Mouse (Mus musculus) neural tube, embryonic 11.5 days (tissue): ENCODE measurements around the gene Fam19a4. TPM values are rescaled to one million over a fixed set of nuclear protein-coding genes. Genes with fewer than 3 reads are reported as not detected.

Experiments
- ATAC-seq: fragments of 200-750 bp; cut with Nextera tagmentation; 2 replicates; pipeline ENCODE4 v1.8.0; 2017; ENCODE audit warnings: moderate number of reproducible peaks, mild to moderate bottlenecking, moderate TSS enrichment, moderate library complexity; ENCODE audit not compliant: insufficient read depth, low FRiP score, low TSS enrichment
- DNase-seq: peaks from one replicate; pipeline ENCODE4 v3.0.0-alpha.2; 2015; ENCODE audit warnings: low spot score
- H3K27ac ChIP-seq: fragments of 300-500 bp; sonication (generic); 2 replicates; pipeline ENCODE4 v1.5.1; 2014; ENCODE audit warnings: low read depth, mild to moderate bottlenecking, low read length
- H3K27me3 ChIP-seq: fragments of 300-500 bp; sonication (generic); 2 replicates; pipeline ENCODE4 v1.6.1; 2014; ENCODE audit warnings: mild to moderate bottlenecking, low read length, mixed read lengths; ENCODE audit not compliant: control insufficient read depth, insufficient read depth
- H3K36me3 ChIP-seq: fragments of 300-500 bp; sonication (generic); 2 replicates; pipeline ENCODE4 v1.6.1; 2014; ENCODE audit warnings: mild to moderate bottlenecking, low read length, moderate library complexity, mixed read lengths; ENCODE audit not compliant: control insufficient read depth, insufficient read depth
- H3K4me1 ChIP-seq: fragments of 300-500 bp; sonication (generic); 2 replicates; pipeline ENCODE4 v1.6.1; 2014; ENCODE audit warnings: low read length, mixed read lengths; ENCODE audit not compliant: control insufficient read depth, insufficient read depth
- H3K4me2 ChIP-seq: fragments of 300-500 bp; sonication (generic); 2 replicates; pipeline ENCODE4 v1.6.1; 2014; ENCODE audit warnings: low read depth, mild to moderate bottlenecking, moderate library complexity
- H3K4me3 ChIP-seq: fragments of 300-500 bp; sonication (generic); 2 replicates; pipeline ENCODE4 v1.5.1; 2014; ENCODE audit warnings: low read depth, low read length
- H3K9ac ChIP-seq: fragments of 300-500 bp; sonication (generic); 2 replicates; pipeline ENCODE4 v1.6.1; 2014; ENCODE audit warnings: mild to moderate bottlenecking, low read length
- H3K9me3 ChIP-seq: fragments of 300-500 bp; sonication (generic); 2 replicates; pipeline ENCODE4 v1.6.1; 2016; ENCODE audit warnings: low read length; ENCODE audit not compliant: control insufficient read depth
- WGBS: fragments of 180-500 bp; shearing (Covaris S2); extraction: QIAGEN DNeasy Blood & Tissue Kit; methylation state at CpG from one replicate; pipeline ENCODE4 v1.1.7; 2014; 5-methylcytosine and 5-hydroxymethylcytosine counted together
- polyA plus RNA-seq: library from polyadenylated mRNA; unstranded; fragments of >200 nt; fragmentation: Nextera tagmentation; extraction: Ambion mirVana; gene quantifications from 2 replicates; pipeline ENCODE4 v1.2.1, GENCODE M21; 2014

Fam19a4 gene
- polyA plus RNA-seq, 1 experiment from 2014 or later, result 3.8 TPM

DNA sequence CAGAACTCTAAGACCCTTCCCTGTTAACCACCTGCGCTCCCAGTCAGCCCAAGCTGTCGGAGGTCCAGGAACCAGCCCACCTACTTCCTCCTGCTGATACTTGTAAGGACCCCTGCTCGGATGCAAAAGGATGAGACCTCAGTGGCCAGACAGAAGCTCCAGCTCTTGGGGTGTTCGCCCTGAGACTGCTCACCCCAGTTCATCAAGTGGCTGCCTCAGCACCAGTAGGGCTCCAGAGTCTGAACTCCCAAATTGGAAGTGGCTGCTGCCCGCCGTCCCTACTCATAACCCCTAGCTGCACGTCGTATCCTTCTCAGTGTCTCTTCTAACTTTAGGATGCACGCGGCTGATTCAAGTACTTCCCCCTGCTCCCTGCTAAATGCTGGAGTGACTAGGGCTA lies 614 bp downstream of the Fam19a4 start:
- WGBS, result 5% methylated on average over 10 of the region's 10 CpGs
- Histone ChIP-seq H3K9me3 (no peaks in the 10 kb centered on the region), H3K4me3 (peak overlapping the region; percentile 37), H3K27ac (no peak overlapping the region), H3K4me2 (peak overlapping the region; percentile 75), H3K27me3 (peaks cover 9% of the 10 kb centered on the region; the same call in 1 of the 2 replicates), H3K9ac (peak overlapping the region; percentile 49), H3K4me1 (peaks cover 3% of the 10 kb centered on the region; the same call in 1 of the 2 replicates), H3K36me3 (no peaks in the 10 kb centered on the region)
- DNase-seq, result no peak
- peak; percentile 24; the same call in 1 of the 2 replicates for ATAC-seq

DNA sequence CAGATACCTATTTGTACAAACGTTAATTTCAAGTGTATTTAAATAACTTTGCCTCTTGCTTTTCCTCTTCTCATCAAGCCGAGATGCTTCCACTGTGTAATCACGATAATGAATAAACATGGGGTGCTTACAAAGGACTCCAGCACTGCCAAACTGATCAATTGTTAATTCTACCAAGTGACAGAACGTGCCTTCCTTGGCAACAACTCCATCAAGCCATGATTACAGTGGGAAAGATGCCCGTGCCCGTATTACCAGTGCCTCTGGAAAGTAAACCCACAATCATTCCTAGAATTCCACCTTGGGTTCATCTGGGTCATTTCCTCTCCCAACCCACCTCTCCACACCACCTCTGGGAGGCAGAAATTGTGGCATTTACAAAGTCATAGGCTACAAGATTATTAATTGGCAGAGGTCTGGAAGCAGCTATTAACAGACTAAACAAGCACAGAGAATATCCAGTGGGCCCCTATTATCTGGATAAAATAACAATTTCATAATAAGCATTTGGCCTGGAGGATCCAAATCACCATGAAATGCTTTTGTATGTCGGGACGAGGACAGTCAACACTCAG lies 7.9 kb downstream of the Fam19a4 start:
- WGBS, result 73% methylated on average over 8 of the region's 8 CpGs
- Histone ChIP-seq H3K9me3 (no peaks in the 10 kb centered on the region), H3K9ac (no peak overlapping the region), H3K4me1 (no peaks in the 10 kb centered on the region), H3K4me3 (no peak overlapping the region), H3K36me3 (no peaks in the 10 kb centered on the region), H3K27ac (no peak overlapping the region), H3K4me2 (no peak overlapping the region), H3K27me3 (no peaks in the 10 kb centered on the region)
- no peak for DNase-seq
- no peak for ATAC-seq

DNA sequence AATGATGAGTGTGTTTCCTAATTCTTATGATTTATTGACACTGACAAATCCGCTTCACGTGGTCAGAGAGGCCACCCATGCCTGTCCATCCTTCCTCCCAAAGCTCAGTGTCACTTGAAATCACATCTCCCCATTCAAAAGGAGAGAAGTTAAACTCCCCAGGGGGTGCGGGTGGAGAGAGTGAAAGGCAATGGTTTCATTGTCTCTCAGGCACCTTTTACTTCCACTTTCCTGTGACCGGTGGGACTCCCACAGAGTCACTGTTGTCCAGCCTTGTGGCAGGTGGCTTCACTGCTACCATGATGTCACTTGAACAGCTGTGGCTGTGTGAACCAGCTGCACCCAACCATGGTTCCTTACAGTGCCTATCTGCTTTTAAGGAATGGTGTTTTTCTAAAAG lies 11.8 kb downstream of the Fam19a4 start:
- Histone ChIP-seq H3K36me3 (no peaks in the 10 kb centered on the region), H3K27me3 (no peaks in the 10 kb centered on the region), H3K4me3 (no peak overlapping the region), H3K27ac (no peak overlapping the region), H3K9ac (no peak overlapping the region), H3K4me2 (no peak overlapping the region), H3K4me1 (0 out of 2 replicates have a peak, but pooled peaks cover 2% of the 10 kb centered on the region), H3K9me3 (no peaks in the 10 kb centered on the region)
- ATAC-seq (no peak), DNase-seq (no peak)
- WGBS, result 18% methylated on average over 4 of the region's 4 CpGs

DNA sequence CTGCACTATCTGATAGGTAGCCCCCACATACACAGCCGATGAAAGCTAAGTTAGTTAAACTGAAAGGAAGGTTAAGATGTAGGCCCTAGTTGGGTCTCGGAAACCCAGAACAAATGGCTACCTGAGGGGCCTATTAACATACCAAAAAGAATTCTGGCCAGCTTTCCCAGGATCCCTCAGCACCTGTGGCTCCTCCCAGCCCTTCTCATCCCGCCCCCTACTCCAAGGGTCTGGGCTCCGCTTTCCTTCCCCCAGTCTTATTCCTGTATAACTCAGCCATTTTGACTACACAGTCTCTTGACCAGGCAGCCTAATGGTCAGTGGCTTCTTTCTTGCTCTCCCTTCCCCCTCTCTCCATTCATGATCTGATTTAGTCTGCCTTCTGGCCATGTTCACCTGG lies 13.7 kb downstream of the Fam19a4 start:
- Histone ChIP-seq H3K27me3 (no peaks in the 10 kb centered on the region), H3K9me3 (no peaks in the 10 kb centered on the region), H3K4me2 (no peak overlapping the region), H3K36me3 (no peaks in the 10 kb centered on the region), H3K9ac (no peak overlapping the region), H3K4me3 (no peak overlapping the region), H3K4me1 (0 out of 2 replicates have a peak, but pooled peaks cover 2% of the 10 kb centered on the region), H3K27ac (no peak overlapping the region)
- 72% methylated on average over 4 of the region's 4 CpGs for WGBS
- DNase-seq (no peak), ATAC-seq (no peak)

DNA sequence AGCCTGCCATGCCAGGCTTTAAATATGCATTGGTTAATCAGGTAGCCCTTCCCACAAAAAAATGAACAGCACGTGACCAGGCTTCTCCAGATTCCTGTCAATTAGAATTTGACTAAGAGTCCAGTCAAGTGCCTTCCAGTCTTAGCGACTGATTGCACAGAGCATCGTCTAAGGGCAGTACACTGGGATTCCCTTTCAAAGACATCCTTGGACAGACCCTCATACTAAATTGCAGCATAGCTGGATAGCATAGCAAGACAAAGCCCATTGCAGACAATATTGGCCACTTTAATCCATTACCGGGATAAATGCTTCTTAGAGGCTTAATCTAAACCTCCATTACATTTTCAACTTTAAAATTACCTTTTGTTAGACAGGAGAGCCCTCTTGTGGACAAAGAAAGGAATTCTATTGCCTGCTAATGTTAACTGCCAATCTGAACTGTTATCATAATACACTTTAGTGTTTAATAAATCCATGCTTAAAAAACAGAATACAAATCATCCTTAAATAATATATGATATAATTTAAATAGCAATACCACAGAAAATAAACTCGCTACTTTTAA lies 33.0 kb downstream of the Fam19a4 start:
- Histone ChIP-seq H3K4me1 (no peaks in the 10 kb centered on the region), H3K27me3 (no peaks in the 10 kb centered on the region), H3K9me3 (no peaks in the 10 kb centered on the region), H3K4me2 (no peak overlapping the region), H3K9ac (no peak overlapping the region), H3K27ac (no peak overlapping the region), H3K36me3 (no peaks in the 10 kb centered on the region), H3K4me3 (no peak overlapping the region)
- no peak for ATAC-seq
- DNase-seq, result no peak
- 61% methylated on average over 5 of the region's 5 CpGs for WGBS

DNA sequence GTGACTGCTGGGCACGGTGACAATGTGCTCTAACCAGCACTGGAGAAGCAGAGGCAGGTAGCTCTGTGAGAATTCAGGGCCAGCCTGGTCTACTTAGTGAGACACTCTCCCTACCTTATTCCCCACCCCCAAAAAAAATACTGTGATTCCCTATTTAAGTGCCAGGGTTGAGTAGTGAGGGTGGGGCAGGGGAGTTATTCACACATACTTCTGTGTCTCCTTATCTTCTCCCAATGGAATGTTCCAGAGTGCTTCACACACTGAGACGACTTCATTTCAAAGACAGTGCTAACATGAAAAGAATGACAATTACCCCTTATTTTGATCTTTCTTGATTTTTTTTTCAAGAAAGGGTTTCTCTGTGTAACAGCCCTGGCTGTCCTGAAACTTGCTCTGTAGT lies 40.9 kb downstream of the Fam19a4 start:
- 69% methylated on average over 2 of the region's 2 CpGs for WGBS
- H3K4me1 ChIP-seq, result no peaks in the 10 kb centered on the region
- ATAC-seq, result no peak

DNA sequence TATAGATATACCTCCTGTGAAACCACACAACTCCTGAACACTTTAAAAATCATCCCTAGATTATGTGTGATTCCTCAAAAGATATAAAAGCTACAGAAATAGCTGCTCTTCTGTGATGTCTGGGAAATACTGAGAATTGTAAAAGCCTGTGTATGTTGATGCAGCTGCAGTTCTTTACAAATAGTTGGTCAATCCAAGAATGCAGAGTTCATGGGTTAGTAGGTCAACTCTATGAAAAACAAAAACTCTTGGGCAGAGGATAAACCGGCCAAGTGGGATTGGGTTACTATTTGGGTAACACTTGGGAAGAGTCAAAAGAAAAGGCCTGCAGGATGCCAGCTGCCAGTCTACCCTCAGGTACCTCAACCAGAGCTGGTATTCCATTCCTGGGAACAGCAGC lies 43.5 kb downstream of the Fam19a4 start:
- 59% methylated on average over 1 of the region's 1 CpGs for WGBS
- no peaks in the 10 kb centered on the region for H3K9me3 ChIP-seq
- no peak overlapping the region for H3K9ac ChIP-seq
- no peaks in the 10 kb centered on the region for H3K27me3 ChIP-seq
- H3K27ac ChIP-seq, result no peak overlapping the region
- DNase-seq, result no peak
- H3K36me3 ChIP-seq, result no peaks in the 10 kb centered on the region
- H3K4me2 ChIP-seq, result no peak overlapping the region
- no peaks in the 10 kb centered on the region for H3K4me1 ChIP-seq
- no peak overlapping the region for H3K4me3 ChIP-seq
- ATAC-seq, result no peak

More for the DNA sequence above, 40.9 kb downstream of the Fam19a4 start:
- Histone ChIP-seq H3K27me3 (no peaks in the 10 kb centered on the region), H3K9me3 (no peaks in the 10 kb centered on the region), H3K36me3 (no peaks in the 10 kb centered on the region), H3K9ac (no peak overlapping the region), H3K27ac (no peak overlapping the region), H3K4me3 (no peak overlapping the region), H3K4me2 (no peak overlapping the region)
- DNase-seq, result no peak

DNA sequence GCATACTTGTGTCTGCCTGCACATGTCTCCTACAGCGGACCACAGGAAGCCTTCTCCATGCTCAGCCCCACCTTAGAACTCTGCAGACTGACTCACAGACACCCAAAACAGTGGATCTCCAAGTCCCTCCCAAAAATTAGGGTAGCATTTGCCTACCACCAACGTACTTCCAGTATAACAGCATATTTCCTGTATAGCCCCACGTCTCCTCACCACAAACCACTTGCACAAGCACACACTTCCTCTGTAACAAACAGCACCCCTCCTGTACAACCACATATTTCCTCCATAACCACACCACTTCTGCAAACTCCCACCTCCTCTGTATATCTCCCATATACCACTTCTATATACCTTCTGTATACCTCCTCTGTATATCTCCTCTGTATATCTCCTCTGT lies 44.2 kb downstream of the Fam19a4 start:
- Histone ChIP-seq H3K27me3 (no peaks in the 10 kb centered on the region), H3K9ac (no peak overlapping the region), H3K4me1 (no peaks in the 10 kb centered on the region), H3K4me3 (no peak overlapping the region), H3K36me3 (no peaks in the 10 kb centered on the region), H3K9me3 (no peaks in the 10 kb centered on the region), H3K4me2 (no peak overlapping the region), H3K27ac (no peak overlapping the region)
- no peak for DNase-seq
- 87% methylated on average over 3 of the region's 3 CpGs for WGBS
- no peak for ATAC-seq

DNA sequence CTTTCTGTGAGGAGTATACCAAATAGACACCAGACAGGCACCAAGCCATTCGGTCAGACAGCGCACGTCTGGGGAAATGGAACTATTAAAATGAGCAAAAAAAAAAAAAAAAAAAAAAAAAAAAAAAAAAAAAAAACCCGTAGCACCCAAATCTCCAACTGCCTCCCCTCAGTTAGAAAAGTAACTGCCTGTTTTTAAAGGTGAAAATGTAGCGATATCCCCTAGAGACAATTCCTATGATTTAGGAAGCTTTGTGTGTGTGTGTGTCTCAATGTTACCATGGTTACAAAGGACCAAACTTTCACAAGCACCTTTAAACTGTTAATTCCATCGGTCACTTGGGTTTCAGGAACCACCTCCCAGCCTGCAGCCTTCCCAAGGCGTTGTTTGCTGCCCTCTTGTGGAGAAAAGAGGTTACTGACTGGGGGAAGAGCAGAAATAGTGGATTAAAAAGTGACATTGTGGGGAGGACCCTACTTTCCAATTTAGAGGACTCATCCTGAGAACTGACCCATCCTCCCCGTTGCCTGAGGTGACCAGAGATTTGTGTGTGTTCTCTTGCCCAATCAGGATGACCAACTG lies 53.6 kb downstream of the Fam19a4 start:
- Histone ChIP-seq H3K27me3 (no peaks in the 10 kb centered on the region), H3K27ac (no peak overlapping the region), H3K36me3 (no peaks in the 10 kb centered on the region), H3K4me2 (no peak overlapping the region), H3K9ac (no peak overlapping the region), H3K4me3 (no peak overlapping the region), H3K9me3 (no peaks in the 10 kb centered on the region), H3K4me1 (no peaks in the 10 kb centered on the region)
- DNase-seq, result peak; percentile 69
- ATAC-seq, result peak; percentile 23; the same call in 1 of the 2 replicates
- 49% methylated on average over 8 of the region's 8 CpGs for WGBS
